Mouse (Mus musculus) MEL (cell line): ENCODE results near the gene Cnot6l.

Experiments used
- CTCF ChIP-seq, 3 experiments: IDR thresholded peaks in 2 of 3; conservative IDR thresholded peaks in 1 of 3; 2 replicates each; pipeline ENCODE4 v1.5.1; 2011 to 2012; ENCODE audit warnings: low read length in 3 of 3, low read depth in 2 of 3, mild to moderate bottlenecking in 2 of 3, improper control_type of control experiment in 1 of 3, inconsistent platforms in 1 of 3, mixed read lengths in 1 of 3, moderate library complexity in 1 of 3; ENCODE audit not compliant: control insufficient read depth in 1 of 3, insufficient read depth in 1 of 3, poor library complexity in 1 of 3, severe bottlenecking in 1 of 3
- JUND ChIP-seq: IDR thresholded peaks from 2 replicates; pipeline ENCODE4 v1.6.1; 2011; ENCODE audit warnings: low read depth, mild to moderate bottlenecking, improper control_type of control experiment, low read length
- KAT2A ChIP-seq: conservative IDR thresholded peaks from 2 replicates; pipeline ENCODE4 v1.6.1; 2012; ENCODE audit warnings: low read depth, low read length, improper control_type of control experiment, inconsistent platforms
- POLR2A ChIP-seq, 2 experiments: IDR thresholded peaks; 2 replicates each; pipeline ENCODE4 v1.6.1; 2011 to 2012; ENCODE audit warnings: low read length in 2 of 2, mild to moderate bottlenecking in 2 of 2, control low read depth in 1 of 2, improper control_type of control experiment in 1 of 2, low read depth in 1 of 2, moderate library complexity in 1 of 2; ENCODE audit not compliant: control insufficient read depth in 1 of 2, insufficient read depth in 1 of 2, poor library complexity in 1 of 2
- RAD21 ChIP-seq: IDR thresholded peaks from 2 replicates; pipeline ENCODE4 v1.6.1; 2011; ENCODE audit warnings: mild to moderate bottlenecking, low read depth, low read length, improper control_type of control experiment

DNA sequence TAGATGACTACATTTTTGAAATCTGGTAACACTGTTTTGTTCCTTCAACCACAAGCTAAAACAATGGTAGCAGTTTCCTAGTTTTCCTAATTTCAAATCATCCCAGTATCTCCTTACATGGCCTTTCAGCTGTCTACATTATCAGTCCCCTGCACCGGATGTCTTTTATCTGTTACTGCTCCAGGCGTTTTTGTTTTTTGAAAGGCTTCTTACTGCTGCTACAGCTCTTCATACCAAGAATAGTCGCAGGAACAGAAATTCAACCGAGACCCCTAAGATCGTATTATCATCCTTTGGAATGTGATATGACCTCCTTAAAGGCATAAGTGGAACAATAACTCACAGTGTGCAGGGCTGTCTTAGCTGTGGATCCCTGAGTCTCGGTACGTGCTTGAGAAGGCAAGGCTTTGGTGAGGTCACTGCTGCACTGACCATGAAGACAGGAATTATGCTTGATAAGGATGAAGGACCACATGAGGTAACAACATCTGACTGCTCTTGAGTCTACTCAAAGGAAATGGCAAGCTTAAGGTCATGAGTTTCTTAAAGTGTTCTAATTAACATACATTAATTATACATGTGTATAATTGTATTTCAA, 122.4 kb downstream of the Cnot6l start:
- no peak for TF ChIP-seq POLR2A (IDR thresholded peaks at IDR 0.05; ENCODE audit: control insufficient read depth in 1 of 2, insufficient read depth in 1 of 2, low read depth in 1 of 2, low read length in 2 of 2, poor library complexity in 1 of 2)
- no peak for TF ChIP-seq CTCF (IDR thresholded peaks at IDR 0.05 in 2 of 3, conservative IDR thresholded peaks at IDR 0.05 in 1 of 3; ENCODE audit: control insufficient read depth in 1 of 3, insufficient read depth in 1 of 3, low read depth in 2 of 3, low read length in 3 of 3, poor library complexity in 1 of 3, severe bottlenecking in 1 of 3)
- TF ChIP-seq RAD21, result no peak
- no peak for TF ChIP-seq KAT2A
- TF ChIP-seq JUND, result no peak
